In genomic region chr14:25855241-25855885, GRCm38 (mm10) we compare ENCODE assay signal across 12 mouse cellular contexts. TPM values are rescaled to one million over a fixed set of nuclear protein-coding genes. Genes with fewer than 3 reads are reported as not detected.
DNase-seq lines count a peak whose midpoint lies in the region; ATAC-seq and TF ChIP-seq lines count a peak whose summit lies in the region.
"Had no signal": no experiment of that assay in that cellular context is flagged by ENCODE, and none has a peak within 500 bp of the region (broad histone marks: within the 10 kb centered on the region; RNA-seq: fewer than 3 reads in every experiment).

No protein-coding gene starts in this region.

- peaks cover 7% of the 10 kb centered on the region; the same call in 1 of the 2 replicates for H3K4me1 ChIP-seq in kidney, embryonic 14.5 days (ENCODE audit: control insufficient read depth, insufficient read depth, low read length)
- H3K4me1 ChIP-seq in liver, postnatal 0 days (ENCODE audit: insufficient read depth) = peaks cover 50% of the 10 kb centered on the region
- H3K4me1 ChIP-seq in midbrain, embryonic 15.5 days = no peaks in the 10 kb centered on the region
- H3K4me1 ChIP-seq in hindbrain, embryonic 10.5 days (replicated peaks) = peaks cover 26% of the 10 kb centered on the region
- no peaks in the 10 kb centered on the region for H3K4me1 ChIP-seq in forebrain, embryonic 14.5 days (ENCODE audit: control insufficient read depth, insufficient read depth, low read length)
- H3K4me1 ChIP-seq: hindbrain, embryonic 15.5 days had no signal

- H3K27me3 ChIP-seq in kidney, embryonic 14.5 days (ENCODE audit: control insufficient read depth, insufficient read depth, low read length) = no peaks in the 10 kb centered on the region
- no peaks in the 10 kb centered on the region for H3K27me3 ChIP-seq in liver, postnatal 0 days (ENCODE audit: insufficient read depth, low read length)
- H3K27me3 ChIP-seq in midbrain, embryonic 15.5 days (replicated peaks) = no peaks in the 10 kb centered on the region
- H3K27me3 ChIP-seq in hindbrain, embryonic 10.5 days (ENCODE audit: insufficient read depth, poor library complexity, severe bottlenecking) = no peaks in the 10 kb centered on the region
- H3K27me3 ChIP-seq in forebrain, embryonic 14.5 days (replicated peaks; ENCODE audit: control insufficient read depth, insufficient read depth, low read length) = no peaks in the 10 kb centered on the region
- H3K27me3 ChIP-seq: hindbrain, embryonic 15.5 days had no signal

- H3K9ac ChIP-seq in kidney, embryonic 14.5 days (ENCODE audit: low read depth, low read length) = no peak overlapping the region
- H3K9ac ChIP-seq in liver, postnatal 0 days (replicated peaks) = no peak overlapping the region
- no peak overlapping the region for H3K9ac ChIP-seq in midbrain, embryonic 15.5 days
- no peak overlapping the region for H3K9ac ChIP-seq in forebrain, embryonic 14.5 days (ENCODE audit: low read length)
- H3K9ac ChIP-seq: hindbrain, embryonic 15.5 days had no signal

- no peaks in the 10 kb centered on the region for H3K9me3 ChIP-seq in kidney, embryonic 14.5 days (ENCODE audit: control insufficient read depth, low read length)
- no peaks in the 10 kb centered on the region for H3K9me3 ChIP-seq in liver, postnatal 0 days (ENCODE audit: low read length)
- H3K9me3 ChIP-seq in midbrain, embryonic 15.5 days = no peaks in the 10 kb centered on the region
- no peaks in the 10 kb centered on the region for H3K9me3 ChIP-seq in hindbrain, embryonic 10.5 days
- no peaks in the 10 kb centered on the region for H3K9me3 ChIP-seq in forebrain, embryonic 14.5 days (replicated peaks; ENCODE audit: control insufficient read depth, low read length)
- H3K9me3 ChIP-seq: hindbrain, embryonic 15.5 days had no signal

- TF ChIP-seq CTCF in liver, postnatal 0 days (IDR thresholded peaks at IDR 0.05; ENCODE audit: low read depth) = no peak

- no peak for ATAC-seq in kidney, embryonic 14.5 days (ENCODE audit: low FRiP score, low TSS enrichment)
- peak; percentile 65 for ATAC-seq in erythroblast, adult 5-6 weeks (replicated peaks; ENCODE audit: low FRiP score, poor library complexity, severe bottlenecking)
- ATAC-seq in liver, postnatal 0 days = peak; percentile 73
- ATAC-seq in midbrain, embryonic 15.5 days (replicated peaks) = no peak
- ATAC-seq in forebrain, embryonic 14.5 days = no peak

- no peak overlapping the region for H3K4me3 ChIP-seq in kidney, embryonic 14.5 days (ENCODE audit: low read length)
- no peak overlapping the region; the same call in 1 of the 2 replicates for H3K4me3 ChIP-seq in liver, postnatal 0 days (ENCODE audit: low read depth, low read length)
- H3K4me3 ChIP-seq in midbrain, embryonic 15.5 days = no peak overlapping the region
- H3K4me3 ChIP-seq in hindbrain, embryonic 10.5 days = no peak overlapping the region
- H3K4me3 ChIP-seq in forebrain, embryonic 14.5 days (ENCODE audit: low read depth, low read length) = no peak overlapping the region
- H3K4me3 ChIP-seq: heart, adult 2 months; hindbrain, embryonic 15.5 days had no signal

- DNase-seq in kidney, postnatal 36 days = no peak
- peak; percentile 74 for DNase-seq in CD4-positive, CD25-positive, alpha-beta regulatory T cell, adult 2 months (ENCODE audit: low read depth, low spot score)
- no peak for DNase-seq in liver, postnatal 0 days
- DNase-seq in hindbrain, embryonic 10.5 days (ENCODE audit: low spot score) = no peak
- no peak for DNase-seq in forebrain, embryonic 14.5 days (ENCODE audit: low spot score)
- DNase-seq: adrenal gland, adult 2 months; cerebellum, adult 18-20 months; heart, adult 2 months had no signal

- H3K27ac ChIP-seq in kidney, embryonic 14.5 days (ENCODE audit: low read depth, low read length) = 0 out of 2 replicates have a peak overlapping the region, but pooled peaks have one; percentile 24
- H3K27ac ChIP-seq in liver, postnatal 0 days (ENCODE audit: low read depth) = peak overlapping the region; percentile 53
- no peak overlapping the region for H3K27ac ChIP-seq in midbrain, embryonic 15.5 days
- H3K27ac ChIP-seq in hindbrain, embryonic 10.5 days = no peak overlapping the region
- H3K27ac ChIP-seq in forebrain, embryonic 14.5 days (ENCODE audit: low read depth, low read length) = no peak overlapping the region
- H3K27ac ChIP-seq: heart, adult 2 months; hindbrain, embryonic 15.5 days had no signal

- 67% methylated on average over 8 of the region's 8 CpGs for WGBS in kidney, embryonic 14.5 days
- 25% methylated on average over 8 of the region's 8 CpGs for WGBS in liver, postnatal 0 days (ENCODE audit: insufficient replicate concordance)
- WGBS in midbrain, embryonic 15.5 days = 66% methylated on average over 8 of the region's 8 CpGs
- WGBS in hindbrain, embryonic 10.5 days = 73% methylated on average over 8 of the region's 8 CpGs
- WGBS in forebrain, embryonic 14.5 days = 79% methylated on average over 8 of the region's 8 CpGs

- TF ChIP-seq EP300 in liver, postnatal 0 days (IDR thresholded peaks at IDR 0.05; ENCODE audit: low read depth) = no peak

- no peak overlapping the region for H3K4me2 ChIP-seq in kidney, embryonic 14.5 days (replicated peaks; ENCODE audit: low read depth, low read length)
- H3K4me2 ChIP-seq in liver, postnatal 0 days (ENCODE audit: low read depth, low read length) = peak overlapping the region; percentile 44
- no peak overlapping the region for H3K4me2 ChIP-seq in midbrain, embryonic 15.5 days
- H3K4me2 ChIP-seq in forebrain, embryonic 14.5 days (ENCODE audit: low read length) = no peak overlapping the region
- H3K4me2 ChIP-seq: hindbrain, embryonic 15.5 days had no signal

- no peaks in the 10 kb centered on the region for H3K36me3 ChIP-seq in kidney, embryonic 14.5 days (ENCODE audit: control insufficient read depth, insufficient read depth, low read length)
- no peaks in the 10 kb centered on the region for H3K36me3 ChIP-seq in liver, postnatal 0 days (replicated peaks; ENCODE audit: insufficient read depth, low read length)
- no peaks in the 10 kb centered on the region for H3K36me3 ChIP-seq in midbrain, embryonic 15.5 days (replicated peaks)
- H3K36me3 ChIP-seq in hindbrain, embryonic 10.5 days = no peaks in the 10 kb centered on the region
- no peaks in the 10 kb centered on the region for H3K36me3 ChIP-seq in forebrain, embryonic 14.5 days (ENCODE audit: control insufficient read depth, insufficient read depth, low read length)
- H3K36me3 ChIP-seq: hindbrain, embryonic 15.5 days had no signal

RNA-seq across cellular contexts. Expression of gene Anxa11, which starts 13.4 kb away (rescaled TPM):
- 29.1 and 44.5 TPM in 2 replicates for polyA plus RNA-seq in kidney, embryonic 14.5 days (2014; fragmentation: Nextera tagmentation; extraction: Ambion mirVana)
- 28.2 and 30.9 TPM in 2 replicates for total RNA-seq in erythroblast, adult 5-6 weeks (2015; ENCODE audit: low replicate concordance)
- 4.3 and 6.8 TPM in 2 replicates for total RNA-seq in erythroblast, adult 5-6 weeks (2017; ENCODE audit: low replicate concordance)
- 13.1 and 13.9 TPM in 2 replicates for polyA plus RNA-seq in liver, postnatal 0 days (2015; fragmentation: Nextera tagmentation; extraction: Ambion mirVana)
- 2.5 and 2.6 TPM in 2 replicates for polyA plus RNA-seq in midbrain, embryonic 15.5 days (2015; fragmentation: Nextera tagmentation; extraction: Ambion mirVana)
- polyA plus RNA-seq in hindbrain, embryonic 10.5 days (2016; fragmentation: Nextera tagmentation; extraction: Ambion mirVana) = 4.2 and 4.4 TPM in 2 replicates
- polyA plus RNA-seq in forebrain, embryonic 14.5 days (2014; fragmentation: Nextera tagmentation; extraction: Ambion mirVana) = 2.3 and 3.1 TPM in 2 replicates

RNA-seq across cellular contexts. Expression of gene Plac9a, which starts 47.5 kb away (rescaled TPM):
- polyA plus RNA-seq in kidney, embryonic 14.5 days (2014; fragmentation: Nextera tagmentation; extraction: Ambion mirVana) = 0.62 TPM in 1 of 2 replicates, not detected in the other
- total RNA-seq in erythroblast, adult 5-6 weeks (2015; ENCODE audit: low replicate concordance) = not detected in 2 replicates
- not detected in 2 replicates for total RNA-seq in erythroblast, adult 5-6 weeks (2017; ENCODE audit: low replicate concordance)
- not detected in 2 replicates for polyA plus RNA-seq in liver, postnatal 0 days (2015; fragmentation: Nextera tagmentation; extraction: Ambion mirVana)
- 0.97 TPM in 1 of 2 replicates, not detected in the other for polyA plus RNA-seq in midbrain, embryonic 15.5 days (2015; fragmentation: Nextera tagmentation; extraction: Ambion mirVana)
- not detected in 2 replicates for polyA plus RNA-seq in hindbrain, embryonic 10.5 days (2016; fragmentation: Nextera tagmentation; extraction: Ambion mirVana)
- polyA plus RNA-seq in forebrain, embryonic 14.5 days (2014; fragmentation: Nextera tagmentation; extraction: Ambion mirVana) = not detected in 2 replicates
- polyA plus RNA-seq: hindbrain, embryonic 15.5 days had no signal

Comparison
In these comparisons a context has a peak if more than half of its experiments do, and no peak if none do; other contexts are left out.
1. ATAC-seq: peak in erythroblast, adult 5-6 weeks (single experiment) and liver, postnatal 0 days (single experiment); none in kidney, embryonic 14.5 days (single experiment), midbrain, embryonic 15.5 days (single experiment) and forebrain, embryonic 14.5 days (single experiment).
2. H3K27ac ChIP-seq: peak in kidney, embryonic 14.5 days (single experiment) and liver, postnatal 0 days (single experiment); none in midbrain, embryonic 15.5 days (single experiment), hindbrain, embryonic 10.5 days (single experiment) and forebrain, embryonic 14.5 days (single experiment).